Mouse (Mus musculus) mouse embryonic stem cell (cell line): ENCODE results near the gene Mcam.
"Not testable (repeated sequence)": the region's sequence is repeated elsewhere in the genome, so short reads cannot be mapped to it uniquely, and the experiment has no call there.

Experiments
- in situ Hi-C, 2 experiments: fragments of 300-500 bp; cut with MboI; formaldehyde crosslinking; loops; 1 replicate in 1 of 2; 3 replicates in 1 of 2; pipeline ENCODE4 v1.14.3; 2019 to 2020; ENCODE audit warnings: low sequenced_read_pairs in 2 of 2, low pct_unique_long_range_greater_than_20kb in 1 of 2, mixed read lengths in 1 of 2; ENCODE audit not compliant: unreplicated experiment in 1 of 2

Gene Mcam

DNA sequence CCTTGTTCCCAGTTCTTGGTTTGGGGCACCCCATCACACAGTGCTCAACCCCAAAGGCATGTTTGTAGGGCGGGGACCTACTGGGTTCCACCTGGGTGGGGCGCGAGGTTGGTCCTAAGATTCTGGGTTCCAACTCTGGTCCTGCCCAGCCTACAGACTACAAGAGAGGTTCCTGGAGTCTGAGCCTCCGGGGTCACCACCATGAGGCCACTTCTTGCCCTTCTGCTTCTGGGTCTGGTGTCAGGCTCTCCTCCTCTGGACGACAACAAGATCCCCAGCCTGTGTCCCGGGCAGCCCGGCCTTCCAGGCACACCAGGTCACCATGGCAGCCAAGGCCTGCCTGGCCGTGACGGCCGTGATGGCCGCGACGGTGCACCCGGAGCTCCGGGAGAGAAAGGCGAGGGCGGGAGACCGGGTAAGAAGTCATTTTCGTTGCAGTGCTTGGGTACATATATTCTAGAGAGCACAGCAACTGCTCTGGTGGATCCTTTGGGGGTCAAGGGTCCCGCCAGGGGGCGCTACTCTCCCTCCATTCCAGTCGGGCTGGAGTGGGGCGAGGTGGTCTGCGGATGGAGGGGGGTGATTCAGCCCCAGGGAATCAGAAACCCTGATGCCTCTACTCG lies 26.6 kb upstream of the Mcam start:
- in situ Hi-C loops: no loop called here

- in situ Hi-C loops: no loop called here
Measured at GRCm38 (mm10) chr9:44108269-44109055, 25.8 kb upstream of the Mcam start.

GRCm38 (mm10) chr9:44109360-44110095 lies 24.7 kb upstream of the Mcam start:
- in situ Hi-C loops: no loop called here

- in situ Hi-C loops: not testable (repeated sequence)
Measured at GRCm38 (mm10) chr9:44111909-44112308, 22.4 kb upstream of the Mcam start.

- in situ Hi-C loops: no loop called here
Measured at GRCm38 (mm10) chr9:44113105-44113789, 21.0 kb upstream of the Mcam start, which contains the start of the genes Gm49380 and Rnf26. Gm49380 (minus strand) TSS chr9:44113500. Rnf26 (minus strand) TSS chr9:44113517.

- in situ Hi-C loops: no loop called here
Measured at GRCm38 (mm10) chr9:44114453-44114852, 19.8 kb upstream of the Mcam start.

DNA sequence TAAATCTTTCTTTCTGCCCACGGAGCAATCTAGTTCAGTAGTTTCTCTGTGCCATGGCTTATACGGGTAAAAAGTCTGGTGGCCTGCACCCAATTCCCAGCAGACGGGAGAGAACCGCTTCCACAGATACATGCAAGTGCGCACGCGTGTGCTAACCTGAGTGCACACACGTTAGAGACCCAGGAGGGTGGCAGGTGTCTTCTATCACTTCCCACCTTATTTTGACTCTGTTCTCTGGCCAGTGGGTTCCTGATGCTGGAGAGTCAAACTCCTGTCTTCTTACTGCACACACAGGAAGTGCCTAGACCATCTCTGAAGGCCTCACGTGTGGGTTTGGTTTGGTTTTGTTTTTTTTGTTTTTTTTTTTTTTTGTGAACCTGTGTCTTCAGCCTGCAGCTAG lies 18.7 kb upstream of the Mcam start:
- in situ Hi-C loops: no loop called here

GRCm38 (mm10) chr9:44116182-44116581 lies 18.1 kb upstream of the Mcam start:
- in situ Hi-C loops: no loop called here

DNA sequence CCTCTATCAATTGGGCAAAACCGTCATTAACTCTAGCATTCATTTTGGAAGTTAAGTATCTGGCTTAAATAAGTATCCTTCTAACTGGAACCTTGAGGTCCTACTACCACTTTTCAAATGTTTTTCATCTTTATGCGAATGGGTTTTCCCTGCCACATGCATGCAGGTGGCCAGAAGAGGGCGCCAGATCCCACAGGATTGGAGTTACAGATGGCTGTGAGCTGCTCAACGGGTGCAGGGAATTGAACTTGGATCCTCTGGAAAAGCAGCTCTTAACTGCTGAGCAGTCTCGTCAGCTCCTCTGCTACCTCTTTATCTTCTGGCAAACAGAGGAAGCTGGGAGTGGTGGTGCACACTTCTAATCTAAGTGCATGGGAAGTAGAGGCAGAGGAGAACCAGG lies 15.3 kb upstream of the Mcam start:
- in situ Hi-C loops: no loop called here

DNA sequence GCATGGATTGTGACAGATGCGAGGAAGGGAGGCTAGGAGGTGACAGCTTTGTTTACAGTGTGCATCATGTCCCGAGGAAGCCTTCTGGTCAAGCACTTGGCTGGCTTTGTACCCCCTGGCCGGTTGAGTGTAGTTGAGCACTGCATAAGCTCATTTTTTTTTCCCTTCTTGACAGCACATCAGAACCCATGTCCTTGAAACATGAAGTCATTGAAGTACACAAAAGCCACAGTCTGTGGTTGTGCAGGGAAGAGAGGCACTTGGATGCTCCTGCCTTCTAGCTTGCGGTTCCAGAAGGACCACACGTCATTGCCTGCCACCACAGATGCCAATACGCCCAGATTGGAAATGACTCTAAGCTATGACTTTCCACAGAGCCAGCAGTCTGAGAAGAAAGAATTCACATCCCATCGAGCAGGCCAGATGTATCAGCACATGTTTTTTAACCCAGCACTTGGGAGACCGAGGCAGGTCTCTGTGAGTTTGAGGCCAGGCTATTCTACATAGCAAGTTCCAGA lies 14.3 kb upstream of the Mcam start:
- in situ Hi-C loops: no loop called here

GRCm38 (mm10) chr9:44124317-44124716 lies 10.0 kb upstream of the Mcam start:
- in situ Hi-C loops: no loop called here

DNA sequence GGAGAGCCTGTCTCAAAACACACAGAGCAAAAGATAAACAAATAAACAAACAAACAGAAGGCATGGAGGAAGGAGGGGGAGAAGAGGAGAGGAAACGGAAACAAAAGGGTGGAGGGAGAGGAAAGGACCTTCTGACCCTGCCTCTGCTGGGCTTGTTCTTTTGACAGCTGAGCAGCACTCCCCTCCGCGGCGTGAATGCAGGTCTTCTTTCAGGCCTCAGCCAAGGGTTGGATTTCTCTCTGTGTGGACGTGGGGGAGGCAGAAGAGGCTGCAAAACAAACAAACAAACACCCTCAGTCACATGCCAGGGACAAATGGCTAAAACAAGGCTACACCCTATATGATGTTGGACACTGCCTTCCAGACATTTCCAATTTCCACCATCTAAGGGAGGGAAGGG lies 9.2 kb upstream of the Mcam start:
- in situ Hi-C loops: no loop called here

- in situ Hi-C loops: no loop called here
Measured at GRCm38 (mm10) chr9:44125546-44126428, 8.5 kb upstream of the Mcam start.

DNA sequence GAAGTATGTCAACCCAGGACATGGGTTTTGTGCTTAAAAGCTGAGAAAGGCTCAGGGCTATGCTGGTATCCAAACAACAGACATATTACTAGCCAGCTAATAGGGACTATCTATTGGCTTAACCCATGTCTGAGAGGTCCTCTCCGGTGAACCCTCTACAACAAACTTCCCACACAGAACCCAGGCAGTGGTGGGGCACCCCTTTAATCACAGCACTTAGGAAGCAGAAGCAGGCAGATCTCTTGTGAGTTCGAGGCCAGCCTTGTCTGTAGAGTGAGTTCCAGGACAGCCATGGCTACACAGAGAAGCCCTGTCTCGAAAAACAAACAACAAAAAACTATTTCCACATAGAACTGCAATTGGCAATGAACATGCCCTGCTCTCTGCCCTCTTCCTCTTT lies 7.5 kb upstream of the Mcam start:
- in situ Hi-C loops: no loop called here

DNA sequence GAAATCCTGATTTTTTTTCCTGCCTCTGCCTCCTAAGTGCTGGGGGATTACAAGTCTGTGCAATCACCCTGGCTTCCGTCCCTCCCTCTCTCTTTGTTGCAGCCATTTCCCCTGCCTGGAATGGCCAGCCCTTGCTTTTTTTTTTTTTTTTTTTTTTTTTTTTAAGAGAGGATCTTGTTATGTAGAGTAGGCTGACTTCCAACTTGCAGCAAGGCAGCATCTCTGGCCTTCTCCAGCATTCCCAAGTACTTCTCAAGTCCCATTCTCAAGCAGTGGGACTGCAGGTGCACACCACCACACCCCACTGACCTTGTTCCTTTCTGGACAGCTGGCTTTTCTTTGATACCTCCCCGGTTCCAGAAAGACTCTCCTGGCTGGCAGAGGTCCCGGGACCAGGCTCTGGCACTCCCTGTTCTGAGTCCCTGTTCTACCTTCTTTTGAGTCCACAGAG lies 6.9 kb upstream of the Mcam start:
- in situ Hi-C loops: no loop called here

DNA sequence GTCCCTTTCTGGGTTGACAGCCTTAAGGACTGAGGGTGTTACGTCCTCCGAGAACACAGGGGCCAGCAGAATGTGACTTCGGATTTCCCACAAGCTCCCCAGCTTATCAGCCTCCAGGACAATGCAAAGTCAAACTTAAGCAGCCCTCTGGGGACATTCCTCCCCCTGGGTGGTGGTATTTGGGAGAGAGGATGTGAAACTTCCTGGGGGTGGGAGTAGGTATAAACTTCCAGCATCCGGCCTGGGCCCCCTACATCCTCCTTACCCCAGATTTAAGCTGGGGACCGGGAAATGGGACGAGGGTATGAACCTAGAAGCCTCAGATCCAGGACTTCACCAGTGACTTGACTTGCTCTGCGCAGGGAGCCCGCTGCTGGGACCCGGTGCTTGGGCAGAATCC lies 4.6 kb upstream of the Mcam start:
- in situ Hi-C loops: no loop called here

DNA sequence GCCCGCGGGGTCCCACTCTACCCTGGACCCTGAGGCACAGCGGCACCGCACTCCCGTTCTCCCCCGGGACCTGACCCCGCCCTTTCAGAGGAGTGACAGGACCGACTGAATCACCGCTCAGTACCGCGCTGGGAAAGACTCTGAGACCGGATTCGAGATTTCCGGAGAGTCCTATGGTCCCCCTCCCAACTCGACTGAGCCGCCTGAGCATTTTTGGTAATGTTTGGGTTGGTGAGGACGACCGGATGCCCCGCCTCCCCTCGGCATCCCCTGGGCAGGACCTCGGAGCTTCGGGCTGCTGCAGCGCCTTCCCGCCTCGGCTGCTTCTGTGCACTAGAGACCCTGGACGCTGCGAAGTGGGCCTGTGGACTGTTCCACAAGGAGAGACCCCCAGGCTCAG lies 4.2 kb upstream of the Mcam start:
- in situ Hi-C loops: no loop called here
